Mouse (Mus musculus): ENCODE results near the gene Lrrc23. TPM values are rescaled to one million over a fixed set of nuclear protein-coding genes. Genes with fewer than 3 reads are reported as not detected.

Gene Lrrc23
- polyA plus RNA-seq, 1 experiment, result not detected

GRCm38 (mm10) chr6:124757351-124757880 lies 22.1 kb downstream of the Lrrc23 start:
- no peak for TF ChIP-seq GATA1 (IDR thresholded peaks at IDR 0.05; ENCODE audit: low read length)

- TF ChIP-seq GATA1 (IDR thresholded peaks at IDR 0.05; ENCODE audit: low read length), result no peak
Measured at GRCm38 (mm10) chr6:124756652-124757350, 22.7 kb downstream of the Lrrc23 start.

GRCm38 (mm10) chr6:124755831-124756595 lies 23.5 kb downstream of the Lrrc23 start, which contains the start of the genes Gm45234 and Atn1:
Gene Gm45234, minus strand, starts transcription at chr6:124756021.
Gene Atn1, minus strand, starts transcription at chr6:124756524.
- TF ChIP-seq GATA1 (IDR thresholded peaks at IDR 0.05; ENCODE audit: low read length), result no peak

GRCm38 (mm10) chr6:124755306-124755705 lies 24.2 kb downstream of the Lrrc23 start:
- TF ChIP-seq GATA1 (IDR thresholded peaks at IDR 0.05; ENCODE audit: low read length), result no peak

- no peak for TF ChIP-seq GATA1 (IDR thresholded peaks at IDR 0.05; ENCODE audit: low read length)
Measured at GRCm38 (mm10) chr6:124753861-124754260, 25.7 kb downstream of the Lrrc23 start.

- no peak for TF ChIP-seq GATA1 (IDR thresholded peaks at IDR 0.05; ENCODE audit: low read length)
Measured at GRCm38 (mm10) chr6:124750405-124750804, 29.1 kb downstream of the Lrrc23 start.

GRCm38 (mm10) chr6:124746654-124747632 lies 32.6 kb downstream of the Lrrc23 start:
- TF ChIP-seq GATA1 (IDR thresholded peaks at IDR 0.05; ENCODE audit: low read length), result no peak

- no peak for TF ChIP-seq GATA1 (IDR thresholded peaks at IDR 0.05; ENCODE audit: low read length)
Measured at GRCm38 (mm10) chr6:124746296-124746605, 33.3 kb downstream of the Lrrc23 start.

GRCm38 (mm10) chr6:124745490-124746295 lies 33.8 kb downstream of the Lrrc23 start:
- no peak for TF ChIP-seq GATA1 (IDR thresholded peaks at IDR 0.05; ENCODE audit: low read length)

GRCm38 (mm10) chr6:124744755-124745321 lies 34.7 kb downstream of the Lrrc23 start:
- no peak for TF ChIP-seq GATA1 (IDR thresholded peaks at IDR 0.05; ENCODE audit: low read length)

- TF ChIP-seq GATA1 (IDR thresholded peaks at IDR 0.05; ENCODE audit: low read length), result no peak
Measured at GRCm38 (mm10) chr6:124743647-124744046, 35.9 kb downstream of the Lrrc23 start.

GRCm38 (mm10) chr6:124742839-124743514 lies 36.5 kb downstream of the Lrrc23 start:
- TF ChIP-seq GATA1 (IDR thresholded peaks at IDR 0.05; ENCODE audit: low read length), result no peak

GRCm38 (mm10) chr6:124741842-124742241 lies 37.7 kb downstream of the Lrrc23 start:
- TF ChIP-seq GATA1 (IDR thresholded peaks at IDR 0.05; ENCODE audit: low read length), result no peak
